Mouse (Mus musculus) A20 (cell line): ENCODE data around the gene Adck2.
A peak's percentile ranks its signal among the peaks of the same experiment; 100 is the strongest.

Experiments
- DNase-seq: peaks from one replicate; pipeline ENCODE4 v3.0.0-alpha.2; 2011; ENCODE audit warnings: low read depth, low spot score

Adck2 gene

DNA sequence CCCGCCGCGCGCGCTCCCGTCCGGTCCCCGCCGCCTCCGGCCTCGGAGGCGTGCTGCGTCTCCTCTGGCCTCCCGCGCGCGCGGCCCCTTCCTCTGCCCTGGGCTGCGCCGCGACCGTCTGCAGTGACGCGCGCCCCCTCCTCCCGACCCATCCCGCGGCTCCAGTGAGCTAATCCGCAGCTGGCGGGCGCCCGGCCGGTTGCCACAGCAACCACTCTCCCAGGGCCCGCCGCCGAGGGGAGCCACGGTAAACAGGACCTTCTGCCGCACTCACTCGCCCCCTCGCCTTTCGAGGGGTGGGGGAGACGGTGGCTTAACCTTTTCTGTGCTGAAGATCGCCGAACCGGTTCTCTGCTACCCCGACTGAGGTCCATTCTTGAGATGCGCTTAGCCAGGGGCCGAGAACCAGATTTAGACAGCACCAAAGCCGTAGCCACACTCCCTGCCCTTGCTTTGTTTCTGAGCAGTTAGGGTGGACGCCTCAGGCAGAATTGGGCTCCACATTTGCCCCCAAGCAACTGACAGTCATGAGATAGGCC lies 15.9 kb upstream of the Adck2 start, which contains the start of gene Dennd2a:
TSS of gene Dennd2a (minus strand) at position 145 of the 539 bp plus-strand sequence.
- DNase-seq, result no peak

DNA sequence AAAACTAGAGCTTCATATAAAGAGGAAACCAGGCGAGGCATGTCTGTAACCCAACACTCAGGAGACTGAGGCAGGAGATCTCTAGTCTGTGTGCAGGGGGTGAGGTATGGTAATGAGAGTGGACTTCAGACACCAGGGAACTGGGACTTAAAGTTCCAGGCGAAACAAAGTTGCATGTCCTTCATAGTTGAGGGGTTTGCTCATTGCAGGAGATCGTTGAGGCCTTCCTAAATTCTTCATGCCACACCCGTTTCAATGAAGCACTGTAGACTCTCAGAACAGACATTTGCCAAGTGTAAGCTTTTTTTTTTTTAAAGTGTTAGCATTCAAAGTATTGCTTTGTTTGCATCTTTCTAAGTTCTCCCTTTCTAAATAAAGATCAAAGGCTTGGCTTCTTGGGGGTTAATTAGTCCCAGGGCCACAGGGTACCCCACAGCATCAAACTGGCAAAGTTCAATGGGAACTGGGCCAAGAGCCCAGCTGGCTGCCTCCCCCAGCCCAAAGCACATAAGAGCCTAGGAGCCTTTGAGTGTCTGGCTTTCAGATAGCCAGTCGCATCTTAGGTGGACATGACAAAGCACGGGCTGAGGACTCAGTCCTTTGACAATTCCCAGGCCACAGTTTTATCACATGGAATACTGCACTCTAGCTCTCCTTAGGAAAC lies 14.3 kb upstream of the Adck2 start:
- DNase-seq, result no peak

DNA sequence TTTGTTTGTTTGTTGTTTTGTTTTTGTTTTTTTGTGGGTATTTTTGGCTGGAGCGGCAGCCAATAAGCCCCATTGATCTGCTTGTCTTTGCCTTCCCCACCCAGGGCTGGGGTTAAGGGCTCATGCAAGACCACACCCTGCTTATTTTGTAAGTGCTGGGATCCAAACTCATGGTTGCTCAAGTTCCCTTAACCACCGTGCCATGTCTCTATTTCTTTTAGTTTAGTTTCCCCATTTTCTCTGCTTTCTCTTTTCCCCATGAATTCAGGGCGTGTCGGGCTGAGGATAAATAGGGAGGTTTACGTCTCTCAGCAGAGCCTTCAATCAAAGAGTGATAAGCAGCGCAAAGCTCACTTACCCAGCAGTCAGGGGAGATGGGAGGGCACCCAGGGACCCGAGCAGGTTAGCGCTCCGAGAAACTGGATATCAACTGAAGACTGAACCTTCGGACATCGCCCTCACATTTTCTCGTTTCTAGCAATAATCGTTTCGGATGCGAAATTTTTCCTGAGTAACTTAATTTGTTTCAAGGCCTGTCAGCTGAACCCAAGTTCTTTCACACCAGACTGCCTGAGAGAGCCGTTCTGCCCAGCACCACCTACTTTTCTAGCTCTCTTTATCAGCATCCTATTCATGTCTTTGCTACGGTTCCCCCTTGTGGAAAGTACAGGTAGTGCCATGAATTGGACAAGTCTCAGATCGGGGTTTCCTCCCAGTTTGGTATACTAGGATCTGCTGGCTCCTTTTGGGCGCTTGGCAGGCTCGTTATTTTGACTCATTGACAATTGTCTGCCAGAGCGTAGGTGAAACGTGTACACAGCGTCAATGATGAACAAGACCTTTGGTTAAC lies 11.3 kb upstream of the Adck2 start:
- peak; percentile 79 for DNase-seq

DNA sequence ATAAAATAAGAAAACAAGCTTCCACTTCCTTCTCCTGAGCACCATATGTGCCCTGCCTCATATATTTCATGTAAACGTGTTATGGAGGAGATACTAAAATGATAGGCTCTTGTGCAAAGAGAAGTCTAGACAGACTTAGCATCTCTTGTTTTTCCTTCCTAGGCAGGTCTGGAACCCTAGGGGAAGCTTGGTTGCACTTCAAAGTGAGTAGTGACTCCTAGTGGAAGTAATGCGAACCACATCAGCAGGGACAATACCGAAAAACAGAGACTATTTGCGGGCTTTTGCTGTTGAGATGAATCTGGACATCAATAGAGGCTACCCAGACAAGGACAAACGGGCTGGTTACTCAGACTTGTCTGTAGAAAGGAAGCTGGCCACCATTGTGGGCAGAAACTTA lies 6.1 kb upstream of the Adck2 start:
- DNase-seq, result peak; percentile 65

DNA sequence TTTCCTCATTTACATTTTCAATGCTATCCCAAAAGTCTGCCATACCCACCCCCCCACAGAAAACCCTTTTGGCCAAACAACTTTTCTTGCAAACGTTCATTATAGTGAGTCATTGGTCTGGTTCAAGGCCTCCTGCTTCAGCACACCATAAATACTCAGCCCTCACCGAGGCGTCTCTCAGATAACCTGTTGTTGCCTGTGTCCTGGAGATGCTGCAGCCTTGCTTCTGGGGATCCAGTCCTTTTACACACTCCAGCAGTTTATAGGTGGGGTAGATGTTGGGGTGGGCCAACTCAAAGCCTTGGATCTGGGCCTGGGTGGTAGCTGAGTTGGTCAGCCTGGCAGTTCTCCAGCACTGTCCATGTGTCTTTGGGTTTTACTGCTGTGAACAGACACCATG lies 3.2 kb upstream of the Adck2 start:
- DNase-seq, result no peak

DNA sequence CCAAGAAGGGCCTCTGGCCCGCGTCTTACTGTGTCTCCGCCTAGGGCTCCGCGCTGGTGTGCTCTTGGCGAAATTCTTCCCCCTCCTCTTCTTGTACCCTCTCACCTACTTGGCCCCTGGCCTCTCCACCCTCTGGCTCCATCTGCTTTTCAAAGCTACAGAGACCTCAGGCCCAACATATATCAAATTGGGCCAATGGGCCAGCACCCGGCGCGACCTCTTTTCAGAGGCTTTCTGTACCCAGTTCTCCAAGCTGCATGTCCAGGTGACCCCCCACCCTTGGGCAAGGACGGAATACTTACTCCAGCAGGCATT lies 839 bp downstream of the Adck2 start:
- no peak for DNase-seq

DNA sequence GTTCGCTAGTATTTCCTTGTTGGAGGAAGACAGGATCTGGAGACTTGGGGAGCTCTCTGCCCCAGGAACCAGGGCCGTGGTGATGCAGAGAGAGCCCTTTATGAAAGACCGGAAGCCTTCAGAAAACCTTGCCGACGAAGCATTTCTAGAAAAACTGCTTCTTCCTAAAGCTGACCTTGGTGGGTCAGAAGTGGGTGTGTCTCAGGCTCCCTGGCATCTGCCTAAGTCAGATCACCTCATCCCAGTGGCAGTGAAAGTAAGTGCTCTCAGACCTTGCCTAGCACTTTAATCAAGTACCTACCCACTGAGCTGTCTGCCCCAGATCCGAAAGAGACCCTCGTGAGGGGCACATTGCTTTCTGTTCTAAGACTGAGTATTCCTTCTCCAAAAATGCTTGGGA lies 1.3 kb downstream of the Adck2 start:
- DNase-seq, result no peak

DNA sequence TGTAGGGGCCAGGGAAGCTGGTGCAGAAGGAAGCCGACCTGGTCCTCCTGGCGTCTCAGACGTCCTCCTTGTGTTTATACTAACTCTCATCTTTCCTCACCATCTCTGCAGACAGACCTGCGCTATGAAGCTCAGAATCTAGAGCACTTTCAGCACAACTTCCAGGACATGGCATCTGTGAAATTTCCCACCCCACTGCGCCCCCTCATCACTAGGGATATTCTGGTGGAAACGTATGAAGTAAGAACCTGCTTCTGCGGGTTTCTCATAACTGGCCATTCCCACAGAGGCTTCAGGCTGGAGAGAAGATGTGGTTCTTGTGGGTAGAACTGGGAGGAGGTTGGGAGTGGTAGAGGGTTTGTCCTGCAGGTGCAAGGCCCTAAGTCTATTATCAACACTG lies 5.9 kb downstream of the Adck2 start:
- DNase-seq, result no peak

DNA sequence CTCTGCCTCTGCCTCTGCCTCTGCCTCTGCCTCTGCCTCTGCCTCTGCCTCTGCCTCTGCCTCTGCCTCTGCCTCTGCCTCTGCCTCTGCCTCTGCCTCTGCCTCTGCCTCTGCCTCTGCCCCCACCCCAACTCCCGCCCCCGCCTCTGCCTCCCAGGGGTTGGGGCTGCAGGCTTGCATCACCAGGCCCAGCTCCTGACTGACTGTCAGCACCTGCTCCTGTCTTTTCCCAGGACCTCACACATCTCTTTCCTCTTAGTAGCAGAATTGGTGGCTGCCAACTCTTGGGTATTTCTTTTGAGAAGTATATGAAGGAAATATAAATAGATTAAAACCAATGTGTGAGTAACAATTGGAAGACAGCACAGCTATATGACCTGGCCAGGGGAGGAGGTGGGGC lies 6.9 kb downstream of the Adck2 start:
- DNase-seq, result no peak

DNA sequence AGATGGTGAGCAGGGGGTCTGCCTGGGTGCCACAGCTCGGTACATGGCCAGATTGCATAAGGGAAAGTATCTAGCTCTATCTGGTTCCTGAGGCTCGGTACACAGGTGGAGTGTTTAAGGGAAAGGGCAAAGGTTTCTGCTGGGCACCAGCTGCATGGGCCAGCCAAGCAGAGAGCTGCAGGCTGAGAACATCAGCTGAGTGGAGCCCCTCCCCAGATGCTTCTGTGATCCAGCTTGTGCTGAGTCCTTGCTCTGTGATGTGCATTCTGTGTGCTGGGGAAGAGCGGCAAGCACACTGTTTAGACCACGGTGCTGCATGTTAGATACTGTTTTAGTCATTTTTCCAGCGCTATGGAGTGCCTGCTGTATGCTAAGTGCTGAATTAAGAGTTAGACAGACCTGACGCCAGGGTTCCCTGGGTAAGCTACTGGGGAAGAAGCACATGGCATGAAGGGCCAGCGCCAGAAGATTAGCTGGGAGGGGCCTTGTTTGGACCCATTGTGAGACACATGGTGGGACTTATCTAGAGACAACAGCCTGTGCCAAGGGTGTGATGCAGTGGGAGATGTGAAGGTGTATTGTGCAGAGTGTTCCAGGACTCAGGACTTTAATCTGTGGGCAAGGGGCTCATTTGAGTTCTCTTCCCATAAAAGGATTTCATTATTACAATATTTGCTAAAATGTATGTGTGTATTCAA lies 7.6 kb downstream of the Adck2 start:
- no peak for DNase-seq

DNA sequence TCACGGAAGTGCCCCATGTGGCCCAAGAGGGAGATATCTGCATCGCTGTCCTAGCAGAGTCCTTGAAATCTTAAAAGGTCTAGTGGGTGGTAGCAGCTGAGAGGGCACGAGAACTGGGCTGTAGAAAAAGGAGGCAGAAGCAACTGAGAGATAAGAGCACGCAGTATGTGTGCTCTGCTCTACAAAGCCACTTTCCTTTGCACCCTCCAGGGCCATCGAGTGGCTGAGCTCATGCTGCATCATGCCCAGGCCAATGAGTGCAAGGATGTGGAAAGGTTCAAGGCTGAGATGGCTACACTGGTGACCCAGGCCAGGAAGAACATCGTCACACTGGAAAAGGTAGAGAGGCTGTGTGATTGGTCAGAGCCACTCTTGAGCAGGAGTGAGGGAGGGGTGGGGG lies 11.8 kb downstream of the Adck2 start, which contains the start of gene Gm42420:
TSS of gene Gm42420 (plus strand) at position 237 of the 400 bp plus-strand sequence.
- no peak for DNase-seq

DNA sequence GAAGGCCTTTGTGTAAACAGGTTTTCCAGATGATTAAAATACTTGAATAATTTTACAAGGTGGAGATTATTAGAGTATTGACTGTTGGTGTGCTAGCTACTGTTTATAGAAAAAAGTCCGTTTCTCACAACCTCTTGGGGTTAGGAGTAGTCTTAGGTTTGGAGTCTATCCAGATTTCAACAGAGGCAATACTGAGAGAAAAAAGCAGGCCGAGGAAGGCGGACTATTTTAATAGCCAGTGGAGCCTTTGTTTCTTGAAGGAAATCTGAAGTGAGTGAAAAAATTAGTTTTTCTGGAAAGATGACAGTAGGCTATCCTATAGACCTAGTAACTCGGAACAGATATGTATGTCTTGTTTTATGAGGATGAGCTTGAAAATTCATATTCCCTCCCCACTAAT lies 17.8 kb downstream of the Adck2 start:
- no peak for DNase-seq

DNA sequence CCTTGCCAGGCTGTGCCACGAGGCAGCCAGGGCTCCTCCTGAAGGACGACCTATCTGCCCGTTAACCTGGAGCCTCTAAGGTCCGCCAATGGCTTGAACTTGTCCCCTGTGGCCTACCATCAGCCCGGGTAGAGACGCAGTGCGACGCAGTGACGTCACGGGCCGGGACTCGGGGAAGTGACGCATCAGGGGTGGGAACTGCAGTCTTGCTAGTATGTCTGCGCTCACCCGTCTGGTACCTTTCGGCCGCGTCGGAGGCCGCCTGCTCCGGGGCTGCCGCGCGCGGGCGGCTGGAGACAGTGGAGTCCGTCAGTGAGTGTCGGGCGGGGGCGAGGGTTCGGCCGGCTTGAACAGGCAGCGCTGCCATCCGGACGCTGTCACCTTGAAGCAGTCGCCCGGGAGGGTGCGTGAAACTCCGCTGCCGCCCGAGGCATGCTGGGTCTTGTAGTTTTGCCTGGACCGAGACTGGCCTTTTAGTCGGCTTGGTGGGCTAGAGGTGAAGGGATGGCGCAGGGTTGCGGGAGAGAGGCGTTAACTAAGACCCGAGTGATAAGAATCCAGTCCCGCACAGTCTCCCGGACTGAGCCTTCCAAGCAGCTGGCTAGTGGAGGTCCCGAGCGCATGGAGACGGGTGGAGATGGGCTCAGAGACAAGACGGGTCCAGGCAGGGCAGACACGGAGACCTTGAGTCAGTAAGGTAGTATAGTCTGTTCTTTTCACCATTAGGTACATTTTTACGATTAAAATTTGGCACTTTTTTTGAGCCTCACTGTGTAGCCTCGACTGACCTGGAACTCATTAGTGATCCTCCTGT lies 18.9 kb downstream of the Adck2 start, which contains the start of gene Ndufb2:
TSS of gene Ndufb2 (plus strand) at position 174 of the 814 bp plus-strand sequence.
- peak; percentile 98 for DNase-seq

DNA sequence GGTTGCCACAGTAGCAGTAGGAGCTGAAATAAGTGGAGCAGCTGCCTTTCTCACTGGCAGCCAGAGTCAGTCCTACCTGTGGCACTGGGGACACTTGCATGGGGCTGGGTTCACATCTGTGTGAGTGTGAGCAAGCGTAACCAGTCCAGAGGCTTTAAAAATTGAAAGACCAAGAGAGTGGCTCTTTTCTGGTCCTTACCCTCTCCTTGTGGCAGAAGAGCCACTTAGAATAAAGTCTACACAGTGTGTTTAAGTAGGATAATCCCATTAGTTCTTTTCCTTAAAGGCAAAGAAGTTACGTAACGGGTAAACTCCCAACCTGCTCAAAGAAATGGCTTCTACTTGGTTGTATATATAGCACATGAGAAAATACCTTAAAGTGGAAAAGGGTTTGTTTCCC lies 27.2 kb downstream of the Adck2 start:
- DNase-seq, result no peak

DNA sequence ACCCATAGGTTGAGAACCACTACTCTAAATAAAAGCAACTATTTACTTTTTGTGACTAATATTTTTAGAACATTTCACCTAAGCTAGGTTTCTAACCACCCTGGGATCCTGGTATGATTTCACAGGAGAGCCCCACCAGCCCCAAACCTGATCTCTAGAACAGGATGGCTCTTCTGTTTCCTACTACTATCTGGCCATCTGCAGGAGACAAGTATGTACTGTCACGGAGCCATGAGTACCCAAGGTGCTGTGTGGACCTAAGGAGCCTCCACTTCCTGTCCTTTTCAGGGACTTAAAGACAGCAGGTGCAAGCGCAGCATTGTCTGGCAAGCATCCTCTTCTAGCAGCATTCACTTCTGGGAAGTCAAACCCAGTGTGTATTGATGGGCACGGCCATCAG lies 28.2 kb downstream of the Adck2 start:
- no peak for DNase-seq

DNA sequence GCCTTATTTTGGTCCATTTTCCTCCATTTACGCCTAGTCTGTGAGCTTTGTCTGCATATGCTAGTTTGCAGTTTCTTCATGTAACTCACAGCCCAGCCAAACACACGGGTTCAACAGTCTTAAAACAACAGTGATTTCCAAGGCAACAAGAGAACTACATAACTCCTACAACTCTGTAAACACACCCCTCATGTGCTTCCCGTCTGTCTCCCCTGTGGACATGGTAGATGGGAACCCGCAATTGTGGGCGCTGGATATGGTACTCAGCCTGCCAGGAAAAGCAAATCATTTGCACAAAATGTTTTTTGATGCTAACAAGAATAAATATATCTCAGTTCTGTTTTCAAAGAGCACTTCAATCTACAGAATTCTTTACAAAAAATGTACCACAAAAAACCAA lies 30.9 kb downstream of the Adck2 start:
- no peak for DNase-seq

DNA sequence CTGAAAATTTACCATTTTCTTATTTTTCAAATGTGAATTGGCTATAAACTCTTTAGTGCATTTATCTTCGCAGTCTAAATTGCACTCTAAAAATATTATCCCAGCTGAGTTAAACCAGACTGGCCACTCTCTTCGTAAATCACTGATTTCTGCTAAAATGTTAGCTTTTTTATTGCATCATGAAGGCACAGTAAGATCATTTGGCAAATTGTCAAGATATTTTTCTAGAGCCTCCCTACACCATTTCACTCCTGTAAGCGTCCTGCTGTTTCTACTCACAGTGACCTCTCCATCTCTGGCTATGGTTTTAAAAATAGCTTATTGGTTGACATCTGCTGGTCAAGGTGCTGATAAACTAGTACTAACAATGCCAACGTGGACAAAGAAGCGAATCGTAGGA lies 32.4 kb downstream of the Adck2 start:
- no peak for DNase-seq

DNA sequence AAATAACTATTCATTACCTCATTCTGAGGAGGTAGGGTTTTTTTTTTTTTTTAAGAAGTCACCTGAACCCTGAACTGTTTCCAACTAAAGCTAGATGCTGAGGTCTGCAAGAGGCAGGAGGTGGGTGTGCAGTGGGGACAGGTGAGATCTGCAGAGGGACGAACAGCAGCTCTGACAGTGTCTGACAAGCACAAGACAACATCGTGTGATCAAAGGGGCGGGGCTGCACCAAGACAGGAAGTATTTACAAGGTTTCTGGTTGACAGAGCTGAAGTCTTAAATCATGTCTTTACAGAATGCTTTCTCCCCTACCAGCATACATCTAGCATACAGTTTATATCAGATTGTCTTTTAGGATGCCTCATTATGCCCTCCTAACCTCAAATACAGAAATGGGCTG lies 33.2 kb downstream of the Adck2 start:
- peak; percentile 74 for DNase-seq

DNA sequence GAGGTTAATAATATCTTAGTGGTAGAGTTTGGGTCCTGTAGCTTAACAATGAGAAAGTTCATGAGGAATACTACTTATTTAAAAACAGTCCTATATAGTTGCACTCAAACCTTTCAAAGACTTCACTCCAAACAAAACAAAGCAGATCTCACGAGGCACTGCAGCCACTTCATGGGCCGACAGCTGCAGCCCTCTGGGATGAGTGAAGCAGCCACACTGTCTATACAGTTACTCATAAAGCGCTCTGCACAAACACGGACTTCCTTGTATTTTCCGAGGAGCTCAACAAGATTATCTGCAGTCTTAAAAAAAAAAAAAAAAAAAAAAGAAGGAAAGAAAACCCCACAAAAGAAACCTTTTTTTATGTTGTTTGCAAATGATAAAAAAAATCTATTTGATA lies 33.7 kb downstream of the Adck2 start:
- no peak for DNase-seq

DNA sequence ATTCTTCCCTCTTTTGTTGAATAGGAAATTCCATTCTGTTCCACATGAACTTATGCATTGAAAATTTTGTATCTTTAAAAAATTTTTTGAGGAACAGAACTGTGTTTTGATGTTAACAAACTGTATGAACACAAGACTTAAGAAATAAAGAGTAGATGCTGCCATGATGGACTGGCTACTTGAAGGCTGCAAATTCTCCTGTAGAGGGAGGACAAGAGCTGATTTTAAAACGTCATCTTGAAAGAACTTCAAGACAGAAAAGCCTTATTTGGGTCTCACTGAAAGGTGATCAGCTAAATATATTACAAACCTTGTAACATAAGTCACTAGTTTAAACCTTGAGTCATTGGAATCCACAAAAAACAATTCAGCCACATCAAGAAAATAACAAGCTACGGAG lies 36.5 kb downstream of the Adck2 start:
- peak; percentile 16 for DNase-seq

DNA sequence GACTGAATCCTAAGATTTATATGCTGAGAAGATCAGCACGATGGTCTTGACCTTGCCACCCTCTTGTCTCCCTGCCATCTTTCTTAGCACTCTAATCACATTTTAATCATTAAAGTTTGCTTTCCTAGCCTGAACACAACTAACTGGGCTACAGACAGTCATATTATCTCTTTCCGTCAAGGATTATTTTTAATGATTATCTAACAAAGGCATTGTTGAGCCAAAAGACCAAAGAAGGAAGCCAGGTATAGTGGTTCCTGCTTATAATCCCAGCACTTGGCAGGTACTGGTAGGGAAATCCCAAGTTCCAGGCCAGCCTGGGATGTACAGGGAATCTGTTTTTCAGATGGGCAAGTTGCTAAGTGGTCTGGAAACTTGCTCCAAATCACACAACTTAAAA lies 37.6 kb downstream of the Adck2 start:
- DNase-seq, result no peak
